Mouse (Mus musculus) stomach, embryonic 14.5 days (tissue): ENCODE results near the gene Ndufaf8. TPM values are rescaled to one million over a fixed set of nuclear protein-coding genes. Genes with fewer than 3 reads are reported as not detected.

ENCODE experiments used
- ATAC-seq: fragments of 200-750 bp; cut with Nextera tagmentation; 2 replicates; pipeline ENCODE4 v1.8.0; 2017; ENCODE audit warnings: low read depth, moderate TSS enrichment; ENCODE audit not compliant: insufficient number of reproducible peaks, insufficient read depth, low FRiP score
- H3K27ac ChIP-seq: fragments of 300-500 bp; sonication (generic); 2 replicates; pipeline ENCODE4 v1.5.1; 2014; ENCODE audit warnings: mild to moderate bottlenecking, low read length, moderate library complexity, mixed read lengths
- H3K27me3 ChIP-seq: fragments of 300-500 bp; sonication (generic); 2 replicates; pipeline ENCODE4 v1.6.1; 2014; ENCODE audit warnings: low read length, control low read depth, mixed read lengths; ENCODE audit not compliant: control insufficient read depth, insufficient read depth
- H3K36me3 ChIP-seq: fragments of 300-500 bp; sonication (generic); 2 replicates; pipeline ENCODE4 v1.6.1; 2014; ENCODE audit warnings: mild to moderate bottlenecking, control low read depth, low read length, moderate library complexity, mixed read lengths; ENCODE audit not compliant: control insufficient read depth, insufficient read depth
- H3K4me1 ChIP-seq: fragments of 300-500 bp; sonication (generic); 2 replicates; pipeline ENCODE4 v1.6.1; 2014; ENCODE audit warnings: low read length, control low read depth, mixed read lengths; ENCODE audit not compliant: control insufficient read depth, insufficient read depth
- H3K4me2 ChIP-seq: fragments of 300-500 bp; sonication (generic); replicated peaks from 2 replicates; pipeline ENCODE4 v1.6.1; 2014; ENCODE audit warnings: low read depth, low read length, control low read depth
- H3K4me3 ChIP-seq: fragments of 300-500 bp; sonication (generic); 2 replicates; pipeline ENCODE4 v1.5.1; 2014; ENCODE audit warnings: low read depth, low read length, control low read depth
- H3K9ac ChIP-seq: fragments of 300-500 bp; sonication (generic); replicated peaks from 2 replicates; pipeline ENCODE4 v1.6.1; 2014; ENCODE audit warnings: low read depth, mild to moderate bottlenecking, control low read depth, low read length, moderate library complexity, mixed read lengths
- H3K9me3 ChIP-seq: fragments of 300-500 bp; sonication (generic); 2 replicates; pipeline ENCODE4 v1.6.1; 2016; ENCODE audit warnings: low read depth, low read length, control low read depth; ENCODE audit not compliant: control insufficient read depth
- WGBS: fragments of 180-500 bp; shearing (Covaris S2); extraction: QIAGEN DNeasy Blood & Tissue Kit; methylation state at CpG from one replicate; pipeline ENCODE4 v1.1.7; 2014; 5-methylcytosine and 5-hydroxymethylcytosine counted together
- polyA plus RNA-seq: library from polyadenylated mRNA; unstranded; fragments of >200 nt; fragmentation: Nextera tagmentation; extraction: Ambion mirVana; gene quantifications from 2 replicates; pipeline ENCODE4 v1.2.1, GENCODE M21; 2014

The Ndufaf8 gene
- polyA plus RNA-seq, 1 experiment from 2014 or later, result 82.6 TPM

DNA sequence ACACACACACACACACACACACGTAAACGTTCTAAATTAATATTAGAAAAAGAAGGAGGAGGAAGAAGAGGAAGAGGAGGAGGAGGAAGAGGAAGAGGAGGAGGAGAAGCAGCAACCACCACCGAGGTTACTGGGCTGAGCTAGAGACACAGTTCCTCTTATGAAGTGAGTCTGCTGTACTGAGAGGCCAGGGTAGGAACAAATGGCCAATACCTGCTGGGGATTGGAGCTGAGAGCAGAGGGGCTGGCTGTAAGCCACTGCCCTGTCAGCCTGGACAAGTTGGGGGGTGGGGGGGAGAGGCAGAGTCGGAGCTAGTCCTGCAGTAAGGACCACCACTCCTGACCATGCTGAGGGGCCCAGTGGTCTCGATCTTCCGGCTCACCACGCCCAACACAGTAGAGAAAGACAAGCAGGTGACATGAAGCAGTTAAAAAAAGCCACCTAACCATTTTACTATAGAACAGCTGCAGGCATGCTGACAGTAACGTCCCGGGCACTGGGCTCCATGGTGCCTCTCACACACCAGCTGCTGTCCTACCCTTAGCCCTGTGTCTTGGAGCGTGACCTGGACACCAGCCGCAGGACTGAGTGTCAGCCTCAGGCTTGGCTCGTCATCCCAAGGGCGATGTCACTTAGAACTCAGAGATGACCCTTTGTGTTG is 34.6 kb upstream of the Ndufaf8 start:
- 89% methylated on average over 13 of the region's 13 CpGs for WGBS
- Histone ChIP-seq H3K36me3 (peaks cover 19% of the 10 kb centered on the region), H3K4me2 (no peak overlapping the region), H3K9ac (no peak overlapping the region), H3K9me3 (no peaks in the 10 kb centered on the region), H3K27me3 (no peaks in the 10 kb centered on the region), H3K27ac (no peak overlapping the region), H3K4me1 (no peaks in the 10 kb centered on the region), H3K4me3 (no peak overlapping the region)
- ATAC-seq, result no peak

DNA sequence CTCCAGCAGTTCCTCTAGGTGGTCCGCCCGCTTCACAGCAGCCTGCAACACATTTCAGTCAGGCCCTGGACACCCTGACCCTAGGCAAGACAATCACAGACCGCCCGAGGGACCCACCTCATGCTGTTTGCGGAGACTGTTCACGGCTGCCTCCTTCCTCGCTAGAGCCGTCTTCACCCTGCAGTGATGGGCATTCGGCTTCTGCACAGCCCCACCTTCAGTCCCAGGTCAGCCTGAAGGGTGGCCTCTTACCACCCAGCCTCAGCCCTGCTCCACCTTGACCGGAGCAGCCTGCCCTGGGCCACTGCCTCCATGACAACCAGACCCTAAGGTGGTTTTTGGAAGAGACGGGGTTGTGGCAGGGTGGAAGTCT is 34.1 kb upstream of the Ndufaf8 start:
- Histone ChIP-seq H3K9me3 (no peaks in the 10 kb centered on the region), H3K36me3 (peaks cover 19% of the 10 kb centered on the region), H3K9ac (no peak overlapping the region), H3K4me2 (no peak overlapping the region), H3K27ac (no peak overlapping the region), H3K4me3 (no peak overlapping the region), H3K27me3 (no peaks in the 10 kb centered on the region), H3K4me1 (0 out of 2 replicates have a peak, but pooled peaks cover 4% of the 10 kb centered on the region)
- WGBS, result 90% methylated on average over 11 of the region's 11 CpGs
- no peak for ATAC-seq

DNA sequence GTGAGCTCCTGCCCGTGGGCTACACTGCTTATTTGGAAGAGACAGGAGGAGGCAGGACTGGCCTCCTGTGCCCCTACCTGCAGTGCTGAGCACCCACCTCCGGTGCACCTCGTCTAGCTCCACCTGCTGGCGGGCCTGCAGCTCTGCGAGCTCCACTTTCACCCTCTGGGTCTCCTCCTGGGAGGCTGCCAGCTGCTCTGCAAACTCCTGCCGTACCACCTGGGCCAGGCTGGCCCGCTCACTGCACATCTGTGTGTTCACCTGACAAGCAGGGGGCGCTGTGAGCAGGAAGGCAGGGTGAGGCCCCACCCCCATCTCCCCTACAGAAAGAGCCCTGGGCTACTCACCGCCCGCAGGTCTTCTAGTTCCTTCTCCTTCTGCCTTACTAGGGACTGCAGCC is 33.4 kb upstream of the Ndufaf8 start:
- Histone ChIP-seq H3K4me2 (no peak overlapping the region), H3K27ac (no peak overlapping the region), H3K9me3 (no peaks in the 10 kb centered on the region), H3K4me3 (no peak overlapping the region), H3K36me3 (peaks cover 22% of the 10 kb centered on the region), H3K9ac (no peak overlapping the region), H3K4me1 (0 out of 2 replicates have a peak, but pooled peaks cover 7% of the 10 kb centered on the region), H3K27me3 (no peaks in the 10 kb centered on the region)
- WGBS, result 32% methylated on average over 10 of the region's 10 CpGs
- ATAC-seq, result peak; percentile 43; the same call in 1 of the 2 replicates

DNA sequence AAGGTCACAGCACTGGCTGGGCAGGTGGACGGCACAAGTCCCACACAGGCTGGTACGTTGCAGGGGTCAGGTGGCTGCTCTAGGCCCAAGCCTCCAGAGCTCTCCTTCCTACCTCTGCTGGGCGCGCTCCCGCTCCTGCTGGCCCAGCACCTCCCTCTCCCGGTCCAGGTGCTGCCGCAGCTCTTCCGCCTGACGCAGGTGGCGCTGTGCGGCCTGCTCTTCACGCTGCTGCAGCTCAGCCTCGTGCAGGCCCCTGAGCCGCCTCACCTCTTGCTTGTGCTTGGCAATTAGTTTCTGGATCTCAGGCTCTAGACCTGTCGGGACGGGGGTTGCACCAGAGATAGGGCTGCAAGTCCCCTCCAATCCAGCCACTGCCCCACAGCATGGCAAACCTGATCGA is 30.9 kb upstream of the Ndufaf8 start:
- H3K9me3 ChIP-seq, result no peaks in the 10 kb centered on the region
- no peak overlapping the region for H3K27ac ChIP-seq
- H3K4me3 ChIP-seq, result no peak overlapping the region
- 0 out of 2 replicates have a peak, but pooled peaks cover 7% of the 10 kb centered on the region for H3K4me1 ChIP-seq
- no peak overlapping the region for H3K4me2 ChIP-seq
- H3K27me3 ChIP-seq, result no peaks in the 10 kb centered on the region
- WGBS, result 59% methylated on average over 17 of the region's 17 CpGs
- no peak overlapping the region for H3K9ac ChIP-seq
- peaks cover 42% of the 10 kb centered on the region for H3K36me3 ChIP-seq
- ATAC-seq, result no peak

DNA sequence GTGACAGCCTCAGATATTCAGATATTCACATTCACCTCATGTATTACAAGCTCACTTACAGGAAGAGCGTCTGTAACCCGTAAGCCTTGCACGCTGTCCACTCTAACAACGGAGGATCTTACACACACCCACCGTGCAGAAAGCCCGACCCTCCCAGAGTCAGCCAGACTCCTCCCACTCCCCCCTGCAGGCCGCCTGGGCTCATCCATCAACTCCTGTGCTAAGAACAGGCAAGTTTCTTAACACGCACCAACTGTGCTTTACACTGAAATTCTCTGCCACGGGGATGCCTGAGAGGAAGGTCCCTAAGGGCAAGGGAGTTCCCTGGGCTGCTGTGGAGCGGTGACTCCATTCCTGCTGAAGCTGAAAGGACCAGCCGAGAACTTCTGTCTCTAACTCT is 29.5 kb upstream of the Ndufaf8 start:
- Histone ChIP-seq H3K4me1 (0 out of 2 replicates have a peak, but pooled peaks cover 7% of the 10 kb centered on the region), H3K9ac (no peak overlapping the region), H3K4me2 (no peak overlapping the region), H3K27ac (peak overlapping the region; percentile 39; the same call in 1 of the 2 replicates), H3K4me3 (no peak overlapping the region), H3K9me3 (no peaks in the 10 kb centered on the region), H3K27me3 (no peaks in the 10 kb centered on the region), H3K36me3 (peaks cover 41% of the 10 kb centered on the region)
- 0 out of 2 replicates have a peak, but pooled peaks have one; percentile 10 for ATAC-seq
- 19% methylated on average over 11 of the region's 11 CpGs for WGBS

DNA sequence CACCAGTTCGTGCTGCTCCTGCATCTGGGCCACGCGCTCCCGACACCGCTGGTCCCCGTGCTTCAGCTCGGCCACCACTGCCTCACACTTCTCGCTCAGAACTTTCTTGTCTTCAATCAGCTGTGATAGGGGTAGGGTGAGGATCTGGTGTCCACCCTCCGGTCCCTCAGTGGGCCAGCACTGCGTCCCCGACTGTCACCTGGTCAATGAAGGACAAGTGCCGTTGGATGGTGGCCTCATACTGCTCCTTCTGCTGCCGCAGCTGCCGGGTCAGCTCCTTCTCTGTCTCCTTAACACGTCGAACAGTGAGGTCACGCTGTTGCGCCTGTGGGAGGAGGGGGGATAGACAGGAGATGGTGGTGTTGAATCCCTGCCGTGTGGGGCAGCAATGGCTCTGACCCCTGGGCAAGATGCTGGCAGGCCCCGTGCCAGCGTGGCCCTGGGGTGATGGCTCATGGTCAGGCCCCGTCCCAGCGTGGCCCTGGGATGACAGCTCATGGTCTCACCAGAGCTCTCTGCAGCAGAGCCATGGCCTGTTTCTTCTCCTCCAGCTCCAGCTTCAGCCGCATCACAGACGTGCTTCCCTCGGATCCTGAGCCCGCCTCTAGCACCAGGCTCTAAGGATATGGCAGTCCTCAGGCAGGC is 28.3 kb upstream of the Ndufaf8 start:
- no peak for ATAC-seq
- Histone ChIP-seq H3K4me2 (no peak overlapping the region), H3K4me1 (0 out of 2 replicates have a peak, but pooled peaks cover 7% of the 10 kb centered on the region), H3K9ac (no peak overlapping the region), H3K9me3 (no peaks in the 10 kb centered on the region), H3K4me3 (no peak overlapping the region), H3K36me3 (peaks cover 41% of the 10 kb centered on the region), H3K27me3 (no peaks in the 10 kb centered on the region), H3K27ac (no peak overlapping the region)
- 90% methylated on average over 26 of the region's 27 CpGs for WGBS

DNA sequence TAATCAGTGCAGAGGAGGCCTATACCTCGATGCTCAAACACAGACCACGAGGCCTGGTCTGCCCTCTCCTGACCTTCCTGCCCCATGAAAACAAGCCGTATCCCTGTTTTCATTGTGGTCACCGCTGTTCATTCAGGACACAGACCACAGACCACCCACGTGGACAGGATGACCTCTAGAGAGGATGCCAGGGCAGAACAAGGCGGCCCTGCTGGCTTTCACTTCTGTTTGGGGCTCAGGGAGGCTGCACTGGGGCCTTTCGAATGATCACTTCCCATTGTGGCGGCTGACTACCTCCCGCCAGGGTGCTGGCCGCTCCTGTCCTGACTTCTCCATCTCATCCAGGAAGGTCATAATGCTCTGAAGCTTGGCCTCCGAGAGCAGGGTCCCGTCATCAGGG is 27.7 kb upstream of the Ndufaf8 start:
- H3K9ac ChIP-seq, result no peak overlapping the region
- H3K27me3 ChIP-seq, result no peaks in the 10 kb centered on the region
- 57% methylated on average over 12 of the region's 12 CpGs for WGBS
- no peaks in the 10 kb centered on the region for H3K9me3 ChIP-seq
- H3K36me3 ChIP-seq, result peaks cover 45% of the 10 kb centered on the region
- no peak for ATAC-seq
- no peak overlapping the region for H3K27ac ChIP-seq
- no peak overlapping the region for H3K4me3 ChIP-seq
- no peak overlapping the region for H3K4me2 ChIP-seq
- H3K4me1 ChIP-seq, result 0 out of 2 replicates have a peak, but pooled peaks cover 7% of the 10 kb centered on the region

DNA sequence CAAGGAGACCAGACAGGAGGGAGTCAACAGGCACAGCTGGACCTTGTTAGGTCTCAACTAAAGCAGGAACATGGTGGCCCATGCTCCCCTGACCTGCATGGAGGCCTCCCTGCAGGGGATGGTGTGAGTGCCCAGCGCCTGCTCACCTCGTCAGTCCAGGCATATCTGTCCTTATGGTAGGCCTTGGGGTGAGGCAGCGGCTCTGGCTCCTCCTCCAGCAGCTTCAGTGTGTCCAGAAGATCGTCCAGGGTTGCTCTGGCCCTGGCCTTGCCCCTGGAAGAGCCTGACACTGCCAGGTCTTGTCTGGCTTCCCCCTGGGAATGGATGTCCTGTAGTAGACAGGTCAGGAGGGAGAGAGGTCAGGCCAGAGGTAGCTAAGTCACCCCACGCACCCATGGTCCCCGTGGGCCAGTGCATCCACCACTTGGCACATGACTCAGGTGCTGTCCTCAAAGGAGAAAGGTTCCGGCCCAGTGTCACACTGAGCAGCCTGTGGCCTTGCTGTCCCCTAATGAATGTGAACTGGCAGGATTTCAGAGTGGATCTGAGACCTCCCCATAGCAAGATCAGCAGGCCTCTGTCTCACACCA is 26.9 kb upstream of the Ndufaf8 start:
- Histone ChIP-seq H3K4me1 (0 out of 2 replicates have a peak, but pooled peaks cover 7% of the 10 kb centered on the region), H3K4me3 (no peak overlapping the region), H3K9ac (no peak overlapping the region), H3K36me3 (peaks cover 53% of the 10 kb centered on the region), H3K4me2 (no peak overlapping the region), H3K9me3 (no peaks in the 10 kb centered on the region), H3K27me3 (no peaks in the 10 kb centered on the region), H3K27ac (no peak overlapping the region)
- no peak for ATAC-seq
- WGBS, result 87% methylated on average over 7 of the region's 7 CpGs
